Mouse (Mus musculus) forebrain, embryonic 11.5 days (tissue): ENCODE measurements around the gene Pde10a. TPM values are rescaled to one million over a fixed set of nuclear protein-coding genes. Genes with fewer than 3 reads are reported as not detected.

ENCODE experiments used
- ATAC-seq: fragments of 200-750 bp; cut with Nextera tagmentation; replicated peaks from 2 replicates; pipeline ENCODE4 v1.8.0; 2017; ENCODE audit warnings: moderate TSS enrichment; ENCODE audit not compliant: low FRiP score
- DNase-seq: peaks from one replicate; pipeline ENCODE4 v3.0.0-alpha.2; 2017; ENCODE audit warnings: low spot score
- H3K27ac ChIP-seq: fragments of 300-500 bp; sonication (generic); 2 replicates; pipeline ENCODE4 v1.5.1; 2014; ENCODE audit warnings: low read depth, low read length
- H3K27me3 ChIP-seq: fragments of 300-500 bp; sonication (generic); 2 replicates; pipeline ENCODE4 v1.6.1; 2014; ENCODE audit warnings: mild to moderate bottlenecking, low read length, mixed read lengths; ENCODE audit not compliant: control insufficient read depth, insufficient read depth
- H3K36me3 ChIP-seq: fragments of 300-500 bp; sonication (generic); 2 replicates; pipeline ENCODE4 v1.6.1; 2014; ENCODE audit warnings: mild to moderate bottlenecking, low read length, moderate library complexity, mixed read lengths; ENCODE audit not compliant: control insufficient read depth, insufficient read depth
- H3K4me1 ChIP-seq: fragments of 300-500 bp; sonication (generic); replicated peaks from 2 replicates; pipeline ENCODE4 v1.6.1; 2014; ENCODE audit warnings: low read length, mixed read lengths; ENCODE audit not compliant: control insufficient read depth, insufficient read depth
- H3K4me2 ChIP-seq: fragments of 300-500 bp; sonication (generic); 2 replicates; pipeline ENCODE4 v1.6.1; 2014; ENCODE audit warnings: low read depth, mild to moderate bottlenecking, low read length, moderate library complexity, mixed read lengths; ENCODE audit not compliant: severe bottlenecking
- H3K4me3 ChIP-seq: fragments of 300-500 bp; sonication (generic); 2 replicates; pipeline ENCODE4 v1.5.1; 2014; ENCODE audit warnings: low read depth, low read length
- H3K9ac ChIP-seq: fragments of 300-500 bp; sonication (generic); 2 replicates; pipeline ENCODE4 v1.6.1; 2014; ENCODE audit warnings: low read length
- H3K9me3 ChIP-seq: fragments of 300-500 bp; sonication (generic); 2 replicates; pipeline ENCODE4 v1.6.1; 2016; ENCODE audit warnings: low read length, mixed read lengths; ENCODE audit not compliant: control insufficient read depth
- WGBS: fragments of 180-500 bp; shearing (Covaris S2); extraction: QIAGEN DNeasy Blood & Tissue Kit; methylation state at CpG from one replicate; pipeline ENCODE4 v1.1.7; 2014; 5-methylcytosine and 5-hydroxymethylcytosine counted together
- polyA plus RNA-seq: library from polyadenylated mRNA; unstranded; fragments of >200 nt; fragmentation: Nextera tagmentation; extraction: Ambion mirVana; gene quantifications from 2 replicates; pipeline ENCODE4 v1.2.1, GENCODE M21; 2014

Pde10a gene
- polyA plus RNA-seq, 1 experiment from 2014 or later, result 9.0 TPM

DNA sequence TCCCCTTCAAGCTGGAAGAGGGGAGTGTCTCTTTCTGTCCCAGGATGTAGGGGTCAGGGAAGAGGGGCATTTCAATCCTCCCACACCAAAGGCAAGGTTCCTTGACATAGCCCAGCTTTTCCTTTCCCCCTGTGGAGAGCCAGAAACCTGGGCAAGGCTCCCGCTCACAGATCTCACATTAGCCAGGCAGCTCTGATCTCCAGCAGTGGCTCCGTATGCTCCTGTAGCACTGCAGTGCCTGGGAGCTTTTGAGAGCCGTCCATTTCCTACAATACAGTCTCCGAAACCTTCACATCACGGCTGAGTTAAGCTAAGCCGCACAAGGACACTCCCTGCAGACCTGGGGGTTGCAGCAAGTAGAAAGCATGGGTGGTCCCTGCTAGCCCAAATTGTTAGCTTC, 29.0 kb downstream of the Pde10a start:
- H3K9ac ChIP-seq, result no peak overlapping the region
- H3K4me2 ChIP-seq, result no peak overlapping the region
- no peak overlapping the region for H3K27ac ChIP-seq
- DNase-seq (no peak), ATAC-seq (no peak)
- H3K9me3 ChIP-seq, result no peaks in the 10 kb centered on the region
- H3K4me1 ChIP-seq, result no peaks in the 10 kb centered on the region
- no peak overlapping the region for H3K4me3 ChIP-seq
- WGBS, result 78% methylated on average over 6 of the region's 6 CpGs
- no peaks in the 10 kb centered on the region for H3K36me3 ChIP-seq
- no peaks in the 10 kb centered on the region for H3K27me3 ChIP-seq

DNA sequence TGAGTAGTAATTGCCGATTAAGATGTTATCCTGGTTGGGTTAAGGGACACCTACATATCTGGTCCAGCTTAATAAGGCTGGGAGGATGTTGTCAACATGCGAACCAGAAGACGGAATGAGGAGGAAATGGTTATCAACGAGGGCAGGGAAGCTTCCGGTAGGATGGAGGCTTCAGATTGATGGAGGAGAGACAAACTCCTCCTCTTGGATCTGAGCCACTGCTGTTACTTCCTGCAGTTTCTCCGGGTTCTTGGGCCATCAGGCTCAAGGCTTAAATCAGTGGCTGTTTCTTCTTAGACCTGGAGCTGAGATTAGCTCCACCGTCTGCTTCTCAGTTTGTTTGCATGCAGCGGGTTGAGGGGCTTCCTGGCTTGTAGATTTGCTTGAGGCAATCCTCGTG, 30.6 kb downstream of the Pde10a start:
- DNase-seq (no peak), ATAC-seq (no peak)
- no peak overlapping the region for H3K27ac ChIP-seq
- no peak overlapping the region for H3K4me3 ChIP-seq
- H3K9me3 ChIP-seq, result no peaks in the 10 kb centered on the region
- no peak overlapping the region for H3K9ac ChIP-seq
- H3K4me1 ChIP-seq, result no peaks in the 10 kb centered on the region
- no peaks in the 10 kb centered on the region for H3K27me3 ChIP-seq
- H3K36me3 ChIP-seq, result no peaks in the 10 kb centered on the region
- 84% methylated on average over 9 of the region's 9 CpGs for WGBS
- H3K4me2 ChIP-seq, result no peak overlapping the region

DNA sequence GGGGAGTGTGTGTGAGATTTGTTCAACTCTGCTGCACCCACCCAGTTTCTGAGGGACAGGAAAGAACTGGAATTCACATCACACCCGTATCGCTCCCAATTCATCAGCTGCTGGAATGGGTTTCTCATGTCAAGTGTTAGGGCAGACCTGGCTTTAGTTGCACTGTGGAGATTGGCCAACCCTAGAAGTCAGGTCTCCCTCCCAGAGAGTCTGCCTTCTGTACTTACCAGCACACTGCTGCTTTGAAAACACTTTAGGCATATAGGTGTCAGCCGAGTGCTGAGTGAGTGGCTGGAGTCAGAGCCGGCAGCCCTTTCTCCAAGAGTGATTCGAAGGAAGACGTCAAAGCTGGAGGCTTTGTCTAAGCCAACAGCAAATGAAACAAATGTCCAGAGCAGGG, 31.1 kb downstream of the Pde10a start:
- ATAC-seq, result no peak
- WGBS, result 90% methylated on average over 6 of the region's 6 CpGs
- no peak overlapping the region for H3K4me3 ChIP-seq

DNA sequence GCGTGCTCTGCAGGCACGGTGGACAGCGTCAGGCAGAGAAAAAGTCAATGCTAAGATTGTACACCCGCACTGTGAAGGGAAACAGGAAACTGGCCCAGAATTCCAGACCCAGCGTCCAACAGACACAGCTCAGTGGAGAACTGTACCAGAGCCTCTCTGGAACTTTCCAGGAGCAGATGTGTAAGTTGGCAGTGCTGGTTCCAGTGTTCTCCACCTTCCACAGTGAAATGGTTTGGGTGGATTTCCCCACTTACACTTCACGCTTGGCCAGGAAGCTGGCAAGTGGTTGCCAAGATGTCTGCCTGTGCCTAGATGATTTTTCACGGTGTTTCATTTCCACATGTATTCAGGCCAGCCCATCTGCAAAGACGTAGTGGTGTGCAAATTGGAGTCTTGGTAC, 32.8 kb downstream of the Pde10a start:
- no peak overlapping the region for H3K4me3 ChIP-seq
- 91% methylated on average over 8 of the region's 8 CpGs for WGBS
- H3K4me1 ChIP-seq, result no peaks in the 10 kb centered on the region

More for the DNA sequence above, 31.1 kb downstream of the Pde10a start:
- H3K36me3 ChIP-seq, result no peaks in the 10 kb centered on the region
- H3K27ac ChIP-seq, result no peak overlapping the region
- H3K4me2 ChIP-seq, result no peak overlapping the region
- H3K4me1 ChIP-seq, result no peaks in the 10 kb centered on the region
- DNase-seq, result no peak
- H3K9ac ChIP-seq, result no peak overlapping the region
- no peaks in the 10 kb centered on the region for H3K27me3 ChIP-seq
- no peaks in the 10 kb centered on the region for H3K9me3 ChIP-seq

DNA sequence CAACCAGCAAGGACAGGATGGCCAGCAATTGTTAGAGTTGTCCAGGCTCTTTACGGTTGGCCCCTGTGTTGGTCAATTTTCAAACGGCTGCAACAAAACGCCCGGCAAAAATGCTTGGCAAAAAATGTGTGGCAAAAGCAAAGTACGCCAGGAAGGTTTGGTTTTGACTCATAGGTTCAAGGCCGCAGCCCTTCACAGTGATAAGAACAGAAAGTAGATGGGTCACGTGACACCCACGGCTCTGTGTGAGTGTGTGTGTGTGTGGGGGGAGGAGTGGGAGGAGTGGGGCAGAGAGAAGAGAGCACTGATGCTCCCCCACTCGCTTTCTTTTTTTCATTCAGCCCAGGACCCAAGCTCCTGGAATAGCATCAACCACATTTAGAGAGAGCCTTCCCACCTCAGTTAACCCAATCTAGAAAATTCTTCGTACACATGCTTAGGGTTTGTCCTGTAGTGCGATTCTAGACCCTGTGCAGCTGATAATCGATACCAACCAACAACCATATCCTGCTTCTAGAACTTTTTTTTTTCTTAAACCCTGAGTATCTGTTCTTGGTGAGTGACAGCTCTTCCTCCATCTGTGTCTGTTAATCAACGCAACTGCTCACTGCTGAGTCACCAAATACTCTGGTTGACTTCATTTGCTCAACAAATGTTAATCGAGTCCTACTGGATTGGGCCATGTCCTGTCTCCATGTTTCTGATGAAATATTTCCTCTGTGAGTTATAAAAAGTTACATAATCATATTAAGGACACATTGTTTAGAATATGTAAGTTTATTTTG, 37.1 kb downstream of the Pde10a start:
- no peak for ATAC-seq
- no peak overlapping the region for H3K4me3 ChIP-seq
- no peak overlapping the region for H3K4me2 ChIP-seq
- H3K27me3 ChIP-seq, result no peaks in the 10 kb centered on the region
- H3K9ac ChIP-seq, result no peak overlapping the region
- no peak overlapping the region for H3K27ac ChIP-seq
- no peaks in the 10 kb centered on the region for H3K9me3 ChIP-seq
- 75% methylated on average over 14 of the region's 14 CpGs for WGBS
- no peaks in the 10 kb centered on the region for H3K36me3 ChIP-seq
- DNase-seq, result no peak
- no peaks in the 10 kb centered on the region for H3K4me1 ChIP-seq

More for the DNA sequence above, 32.8 kb downstream of the Pde10a start:
- DNase-seq (no peak), ATAC-seq (no peak)
- H3K36me3 ChIP-seq, result no peaks in the 10 kb centered on the region
- no peaks in the 10 kb centered on the region for H3K9me3 ChIP-seq
- no peaks in the 10 kb centered on the region for H3K27me3 ChIP-seq
- no peak overlapping the region for H3K27ac ChIP-seq
- H3K9ac ChIP-seq, result no peak overlapping the region
- no peak overlapping the region for H3K4me2 ChIP-seq

DNA sequence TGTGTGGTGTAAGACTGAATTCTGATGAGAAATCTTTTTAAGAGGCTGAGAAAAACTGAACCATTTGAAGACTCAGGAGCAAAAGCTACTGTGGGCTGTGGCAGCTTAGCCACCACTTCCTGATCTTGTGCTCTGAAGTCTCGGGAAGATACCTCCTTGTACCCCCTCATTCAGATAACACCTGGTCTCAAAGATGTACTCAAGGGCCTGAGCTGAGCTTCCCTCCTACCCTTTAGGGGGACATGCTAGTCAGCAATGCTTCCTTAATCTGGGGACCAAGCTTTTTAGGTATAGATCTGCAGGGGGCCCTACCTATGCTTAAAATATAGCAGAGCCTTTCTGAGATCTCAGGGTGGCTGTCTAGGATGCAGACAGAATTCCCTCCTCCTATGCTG, 37.7 kb downstream of the Pde10a start:
- DNase-seq (no peak), ATAC-seq (no peak)
- no peaks in the 10 kb centered on the region for H3K9me3 ChIP-seq
- H3K9ac ChIP-seq, result no peak overlapping the region
- H3K4me3 ChIP-seq, result no peak overlapping the region
- no peaks in the 10 kb centered on the region for H3K36me3 ChIP-seq
- whole genome bisulfite sequencing, result 79% methylated on average over 1 of the region's 1 CpGs
- no peak overlapping the region for H3K27ac ChIP-seq
- H3K4me2 ChIP-seq, result no peak overlapping the region
- no peaks in the 10 kb centered on the region for H3K27me3 ChIP-seq
- no peaks in the 10 kb centered on the region for H3K4me1 ChIP-seq

DNA sequence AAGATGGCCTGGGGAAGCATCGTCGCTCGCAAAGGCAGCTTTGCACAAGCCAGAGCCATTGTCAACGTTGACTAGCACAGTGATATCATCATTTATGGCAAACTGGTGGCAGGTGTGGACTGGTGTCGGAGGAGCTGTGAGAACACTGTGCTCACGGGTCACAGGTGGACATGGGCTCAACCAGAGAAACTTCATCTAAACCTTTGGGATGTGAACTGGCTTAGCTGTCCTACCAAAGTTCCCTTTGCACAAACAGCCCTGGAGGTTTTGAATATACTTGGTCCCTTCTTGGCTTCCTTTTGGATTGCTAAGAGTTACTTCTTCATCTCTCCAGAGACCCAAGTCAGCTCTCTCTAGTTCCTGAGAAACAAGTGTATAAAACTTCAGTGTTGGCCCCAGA, 41.7 kb downstream of the Pde10a start, which contains the start of gene Gm17087:
Gene Gm17087 (minus strand): TSS at position 101 of the 400 bp plus-strand sequence.
- 95% methylated on average over 6 of the region's 6 CpGs for WGBS

DNA sequence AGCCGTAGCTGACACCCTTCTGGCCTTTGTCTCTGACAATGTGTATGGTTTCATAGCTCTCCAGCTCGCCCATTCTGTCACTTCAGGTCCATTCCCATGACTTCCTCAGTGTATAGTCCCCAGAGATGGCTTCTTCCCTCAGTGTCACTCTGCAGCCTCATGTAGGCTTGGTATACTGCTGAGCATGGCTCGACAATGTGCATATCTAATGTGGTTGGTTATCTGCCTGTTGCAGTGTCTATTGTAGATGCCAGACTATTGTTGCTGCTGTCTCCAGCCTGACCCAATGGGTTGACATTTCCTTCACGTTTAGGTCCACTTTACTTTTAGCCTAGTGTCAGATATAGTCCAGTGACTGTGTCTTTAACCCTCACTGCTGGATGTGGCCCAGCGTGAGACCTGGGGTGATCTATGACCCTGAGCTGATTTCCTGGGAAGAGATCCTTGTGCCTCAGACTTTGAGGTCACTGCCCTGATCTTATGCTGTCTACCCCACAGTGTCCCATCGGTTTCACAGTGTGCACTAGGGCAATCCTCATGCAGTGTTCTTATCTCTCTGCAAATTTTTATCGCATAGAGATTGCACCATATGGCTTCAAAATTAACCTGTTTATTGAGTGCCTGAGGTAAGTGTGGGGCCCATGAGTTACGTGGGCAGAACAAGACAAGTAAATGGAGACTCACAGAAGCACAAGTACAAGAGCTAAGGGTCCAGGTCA, 48.5 kb downstream of the Pde10a start:
- Histone ChIP-seq H3K27ac (no peak overlapping the region), H3K27me3 (no peaks in the 10 kb centered on the region), H3K9me3 (no peaks in the 10 kb centered on the region), H3K4me3 (no peak overlapping the region), H3K36me3 (no peaks in the 10 kb centered on the region), H3K9ac (no peak overlapping the region), H3K4me2 (no peak overlapping the region), H3K4me1 (no peaks in the 10 kb centered on the region)
- WGBS, result 81% methylated on average over 8 of the region's 8 CpGs
- DNase-seq (no peak), ATAC-seq (no peak)

More for the DNA sequence above, 41.7 kb downstream of the Pde10a start, which contains the start of gene Gm17087:
- Histone ChIP-seq H3K27ac (no peak within 1 kb of the TSS), H3K4me1 (no peaks in the 10 kb centered on the region), H3K9me3 (no peaks in the 10 kb centered on the region), H3K9ac (no peak within 1 kb of the TSS), H3K27me3 (no peaks in the 10 kb centered on the region), H3K36me3 (no peaks in the 10 kb centered on the region), H3K4me2 (no peak within 1 kb of the TSS), H3K4me3 (no peak within 1 kb of the TSS)
- no peak for DNase-seq
- ATAC-seq, result no peak
